Mouse (Mus musculus): ENCODE measurements around the gene Slc35a2. TPM values are rescaled to one million over a fixed set of nuclear protein-coding genes. Genes with fewer than 3 reads are reported as not detected.
A peak's percentile ranks its signal among the peaks of the same experiment; 100 is the strongest.
"Not testable (repeated sequence)": the region's sequence is repeated elsewhere in the genome, so short reads cannot be mapped to it uniquely, and the experiment has no call there.

Gene Slc35a2
- polyA plus RNA-seq, 1 experiment from 2014 or later = 12.5 TPM

DNA sequence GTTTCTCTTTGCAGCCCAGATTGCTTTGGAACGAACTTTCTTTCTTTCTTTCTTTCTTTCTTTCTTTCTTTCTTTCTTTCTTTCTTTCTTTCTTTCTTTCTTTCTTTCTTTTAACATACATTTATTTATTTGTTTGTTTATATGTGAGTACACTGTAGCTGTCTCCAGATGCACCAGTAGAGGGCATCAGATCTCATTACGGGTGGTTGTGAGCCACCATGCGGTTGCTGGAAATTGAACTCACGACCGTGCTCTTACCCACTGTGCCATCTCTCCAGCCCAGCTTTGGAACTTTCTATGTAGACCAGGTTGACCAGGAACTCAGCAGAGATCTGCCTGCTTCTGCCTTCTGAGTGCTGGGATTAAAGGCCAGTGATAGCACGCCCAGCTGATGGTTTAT lies 34.1 kb downstream of the Slc35a2 start:
- 51% methylated on average over 6 of the region's 6 CpGs for WGBS
- H3K4me1 ChIP-seq (replicated peaks; ENCODE audit: control insufficient read depth, insufficient read depth, low read length); DNase-seq (ENCODE audit: low spot score): not testable (repeated sequence)

DNA sequence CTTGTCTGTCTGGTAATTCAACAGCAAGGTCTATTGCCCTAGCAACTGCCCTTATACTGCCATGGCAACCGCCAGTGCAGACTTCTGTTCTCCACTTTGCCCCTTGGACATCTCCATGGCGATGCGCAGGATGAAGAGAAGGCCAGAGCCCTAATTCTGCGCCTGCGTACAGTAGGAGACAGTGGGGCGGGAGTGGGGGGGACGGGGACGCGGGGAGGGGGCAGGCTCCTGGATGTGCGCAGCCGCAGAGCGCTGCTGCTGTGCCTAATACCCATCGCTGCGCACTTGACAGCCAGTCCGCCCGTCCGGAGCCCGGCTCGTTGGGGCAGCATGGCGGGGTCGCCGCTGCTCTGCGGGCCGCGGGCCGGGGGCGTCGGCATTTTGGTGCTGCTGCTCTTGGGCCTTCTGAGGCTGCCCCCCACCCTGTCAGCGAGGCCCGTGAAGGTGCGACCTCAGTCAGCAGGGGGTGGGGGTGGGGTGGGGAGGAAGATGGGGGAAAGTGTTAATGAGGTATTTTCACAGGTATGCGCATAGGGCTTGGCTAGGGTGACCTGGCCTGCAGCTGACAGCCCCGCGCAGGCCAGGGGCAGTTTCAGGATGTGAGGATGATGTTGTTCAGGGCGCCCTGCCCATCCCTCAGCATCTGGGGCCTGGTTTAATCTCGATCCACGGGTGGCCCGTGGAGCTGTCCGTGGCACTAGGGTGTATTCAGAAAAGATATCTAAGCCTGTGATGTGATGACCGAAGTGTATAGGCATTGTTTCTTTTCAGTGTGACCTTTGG lies 36.0 kb downstream of the Slc35a2 start, which contains the start of gene Pcsk1n:
Pcsk1n (plus strand) TSS at position 222 of the 783 bp plus-strand sequence.
- Histone ChIP-seq H3K36me3 (ENCODE audit: control insufficient read depth, insufficient read depth, low read length) (no peaks in the 10 kb centered on the region), H3K4me2 (peak within 1 kb of the TSS; percentile 40), H3K9ac (ENCODE audit: low read depth, low read length) (no peak within 1 kb of the TSS), H3K9me3 (ENCODE audit: control insufficient read depth, low read length) (no peaks in the 10 kb centered on the region), H3K4me1 (replicated peaks; ENCODE audit: control insufficient read depth, insufficient read depth, low read length) (no peaks in the 10 kb centered on the region), H3K4me3 (ENCODE audit: low read depth, low read length) (no peak within 1 kb of the TSS), H3K27ac (ENCODE audit: low read depth, low read length) (no peak within 1 kb of the TSS), H3K27me3 (replicated peaks; ENCODE audit: control insufficient read depth, insufficient read depth, low read length) (peaks cover 62% of the 10 kb centered on the region)
- ATAC-seq (replicated peaks; ENCODE audit: low FRiP score) (no peak), DNase-seq (ENCODE audit: low spot score) (no peak)
- 11% methylated on average over 36 of the region's 40 CpGs for WGBS

More for the DNA sequence above, 34.1 kb downstream of the Slc35a2 start:
- H3K27ac ChIP-seq (ENCODE audit: low read depth, low read length); H3K9me3 ChIP-seq (ENCODE audit: control insufficient read depth, low read length); H3K9ac ChIP-seq (ENCODE audit: low read depth, low read length); H3K4me3 ChIP-seq (ENCODE audit: low read depth, low read length); H3K4me2 ChIP-seq; H3K36me3 ChIP-seq (ENCODE audit: control insufficient read depth, insufficient read depth, low read length); ATAC-seq (replicated peaks; ENCODE audit: low FRiP score): not testable (repeated sequence)
- H3K27me3 ChIP-seq (replicated peaks; ENCODE audit: control insufficient read depth, insufficient read depth, low read length) = peaks cover 44% of the 10 kb centered on the region

DNA sequence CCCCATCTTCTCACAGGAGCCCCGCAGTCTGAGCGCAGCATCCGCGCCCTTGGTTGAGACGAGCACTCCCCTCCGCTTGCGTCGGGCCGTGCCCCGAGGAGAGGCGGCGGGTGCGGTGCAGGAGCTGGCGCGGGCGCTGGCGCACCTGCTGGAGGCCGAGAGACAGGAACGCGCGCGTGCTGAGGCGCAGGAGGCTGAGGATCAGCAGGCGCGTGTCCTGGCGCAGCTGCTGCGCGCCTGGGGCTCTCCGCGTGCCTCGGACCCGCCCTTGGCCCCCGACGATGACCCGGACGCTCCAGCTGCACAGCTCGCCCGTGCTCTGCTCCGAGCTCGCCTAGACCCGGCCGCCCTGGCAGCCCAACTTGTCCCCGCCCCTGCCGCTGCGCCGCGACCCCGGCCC lies 38.2 kb downstream of the Slc35a2 start:
- ATAC-seq (replicated peaks; ENCODE audit: low FRiP score) (no peak), DNase-seq (ENCODE audit: low spot score) (no peak)
- H3K27ac ChIP-seq (ENCODE audit: low read depth, low read length) = no peak overlapping the region
- H3K9me3 ChIP-seq (ENCODE audit: control insufficient read depth, low read length) = no peaks in the 10 kb centered on the region
- peak overlapping the region; percentile 49 for H3K4me2 ChIP-seq
- H3K4me3 ChIP-seq (ENCODE audit: low read depth, low read length) = peak overlapping the region; percentile 31
- no peaks in the 10 kb centered on the region for H3K4me1 ChIP-seq (replicated peaks; ENCODE audit: control insufficient read depth, insufficient read depth, low read length)
- no peaks in the 10 kb centered on the region for H3K36me3 ChIP-seq (ENCODE audit: control insufficient read depth, insufficient read depth, low read length)
- H3K9ac ChIP-seq (ENCODE audit: low read depth, low read length) = no peak overlapping the region
- 14% methylated on average over 32 of the region's 48 CpGs for WGBS
- peaks cover 77% of the 10 kb centered on the region for H3K27me3 ChIP-seq (replicated peaks; ENCODE audit: control insufficient read depth, insufficient read depth, low read length)

DNA sequence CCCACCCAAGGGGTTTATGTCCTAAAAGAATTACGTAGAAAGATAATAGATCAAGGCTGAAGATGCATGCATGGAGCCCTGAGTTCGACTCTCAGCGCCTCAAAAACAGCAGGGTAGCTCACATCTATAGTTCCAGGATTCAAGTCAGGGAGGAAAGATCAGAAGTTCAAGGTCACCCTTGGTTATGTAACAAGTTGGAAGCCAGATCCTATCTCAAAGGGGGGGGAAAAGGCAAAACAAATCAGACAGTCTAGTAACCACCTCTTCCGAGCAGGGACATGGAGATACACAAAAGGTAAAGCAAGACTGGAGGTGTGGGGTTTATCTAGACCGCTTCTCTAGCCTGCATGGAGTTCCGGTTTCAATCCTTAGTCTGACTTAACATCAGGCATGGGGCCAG lies 42.4 kb downstream of the Slc35a2 start:
- H3K27ac ChIP-seq (ENCODE audit: low read depth, low read length) = no peak overlapping the region
- 58% methylated on average over 6 of the region's 6 CpGs for WGBS

DNA sequence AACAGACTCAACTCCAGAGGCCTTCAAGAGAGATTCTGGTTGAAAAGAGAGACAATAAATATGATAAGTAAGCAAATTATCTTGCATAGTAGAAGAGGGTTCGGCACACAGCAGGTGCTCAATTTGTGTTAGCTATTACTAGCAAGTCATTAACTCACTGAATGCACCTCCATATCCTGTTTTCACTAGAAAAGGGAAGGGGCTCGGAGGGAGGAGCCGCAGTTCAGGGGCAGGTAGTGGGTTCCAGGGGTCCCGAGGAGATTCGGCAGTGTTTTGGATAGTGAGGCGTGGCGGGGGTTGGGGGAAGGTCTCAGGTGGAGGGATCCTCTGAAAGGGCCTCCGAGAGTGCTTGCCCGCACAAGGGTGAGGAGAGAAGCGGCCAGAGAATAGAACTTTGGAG lies 43.3 kb downstream of the Slc35a2 start:
- H3K9me3 ChIP-seq (ENCODE audit: control insufficient read depth, low read length) = no peaks in the 10 kb centered on the region
- ATAC-seq (replicated peaks; ENCODE audit: low FRiP score) = no peak

More for the DNA sequence above, 42.4 kb downstream of the Slc35a2 start:
- H3K4me2 ChIP-seq = no peak overlapping the region
- peaks cover 71% of the 10 kb centered on the region for H3K27me3 ChIP-seq (replicated peaks; ENCODE audit: control insufficient read depth, insufficient read depth, low read length)
- no peaks in the 10 kb centered on the region for H3K9me3 ChIP-seq (ENCODE audit: control insufficient read depth, low read length)
- no peak overlapping the region for H3K4me3 ChIP-seq (ENCODE audit: low read depth, low read length)
- ATAC-seq (replicated peaks; ENCODE audit: low FRiP score) (no peak), DNase-seq (ENCODE audit: low spot score) (no peak)
- no peak overlapping the region for H3K9ac ChIP-seq (ENCODE audit: low read depth, low read length)
- H3K4me1 ChIP-seq (replicated peaks; ENCODE audit: control insufficient read depth, insufficient read depth, low read length) = no peaks in the 10 kb centered on the region
- H3K36me3 ChIP-seq (ENCODE audit: control insufficient read depth, insufficient read depth, low read length) = no peaks in the 10 kb centered on the region

DNA sequence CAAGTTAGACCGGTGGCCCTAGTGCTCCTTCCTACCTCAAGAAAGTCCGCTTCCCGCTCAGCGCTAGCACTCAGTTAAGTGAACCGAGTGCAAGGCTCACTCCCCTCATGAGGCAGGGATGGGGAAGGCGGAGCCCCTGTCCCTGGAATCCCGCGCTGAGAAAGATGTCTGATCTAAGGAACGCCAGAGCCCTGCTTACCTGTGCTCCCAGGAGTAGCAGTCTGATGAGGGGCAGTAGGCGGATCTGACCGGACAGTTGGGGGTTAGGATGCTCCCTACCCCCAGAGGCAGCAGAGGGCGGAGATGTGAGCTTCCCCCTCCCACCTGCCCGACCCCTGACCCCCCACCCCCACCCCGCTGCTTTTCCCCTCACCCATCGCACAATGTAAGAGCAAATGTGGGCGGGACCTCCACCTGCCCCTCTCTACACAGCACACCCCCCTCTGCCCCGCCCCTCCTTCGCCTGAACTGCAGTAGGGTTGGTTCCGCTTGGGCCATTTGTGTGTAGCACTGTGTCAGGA lies 44.5 kb downstream of the Slc35a2 start, which contains the start of gene Eras:
Eras (minus strand) TSS at position 338 of the 521 bp plus-strand sequence.
- H3K27me3 ChIP-seq (replicated peaks; ENCODE audit: control insufficient read depth, insufficient read depth, low read length) = peaks cover 50% of the 10 kb centered on the region

More for the DNA sequence above, 43.3 kb downstream of the Slc35a2 start:
- DNase-seq (ENCODE audit: low spot score) = no peak
- Histone ChIP-seq H3K27me3 (replicated peaks; ENCODE audit: control insufficient read depth, insufficient read depth, low read length) (peaks cover 62% of the 10 kb centered on the region), H3K9ac (ENCODE audit: low read depth, low read length) (no peak overlapping the region), H3K27ac (ENCODE audit: low read depth, low read length) (no peak overlapping the region), H3K4me1 (replicated peaks; ENCODE audit: control insufficient read depth, insufficient read depth, low read length) (no peaks in the 10 kb centered on the region), H3K36me3 (ENCODE audit: control insufficient read depth, insufficient read depth, low read length) (no peaks in the 10 kb centered on the region), H3K4me2 (no peak overlapping the region), H3K4me3 (ENCODE audit: low read depth, low read length) (no peak overlapping the region)
- WGBS = 24% methylated on average over 10 of the region's 10 CpGs

DNA sequence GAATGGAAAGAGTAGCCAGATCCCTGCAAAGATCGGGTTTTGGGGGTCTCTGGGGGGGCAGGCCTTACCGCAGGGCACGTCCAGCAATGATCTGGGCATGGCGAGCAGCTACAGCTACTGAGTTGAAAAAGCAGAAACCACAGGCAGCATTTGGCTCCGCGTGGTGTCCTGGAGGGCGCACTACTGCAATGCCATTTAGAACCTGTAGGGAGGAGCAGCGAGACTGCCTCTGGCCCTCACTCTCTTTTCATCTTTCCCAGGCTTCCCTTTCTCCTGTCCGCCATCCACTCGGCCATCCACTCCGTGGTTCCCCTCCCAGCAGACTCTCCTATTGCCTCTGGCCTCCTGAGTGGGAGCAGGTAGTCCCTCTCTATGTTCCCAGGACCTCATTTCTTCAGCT lies 53.0 kb downstream of the Slc35a2 start:
- ATAC-seq (replicated peaks; ENCODE audit: low FRiP score) (no peak), DNase-seq (ENCODE audit: low spot score) (no peak)
- Histone ChIP-seq H3K4me2 (no peak overlapping the region), H3K4me3 (ENCODE audit: low read depth, low read length) (no peak overlapping the region), H3K4me1 (replicated peaks; ENCODE audit: control insufficient read depth, insufficient read depth, low read length) (no peaks in the 10 kb centered on the region), H3K9me3 (ENCODE audit: control insufficient read depth, low read length) (no peaks in the 10 kb centered on the region), H3K27me3 (replicated peaks; ENCODE audit: control insufficient read depth, insufficient read depth, low read length) (no peaks in the 10 kb centered on the region), H3K9ac (ENCODE audit: low read depth, low read length) (no peak overlapping the region), H3K36me3 (ENCODE audit: control insufficient read depth, insufficient read depth, low read length) (0 out of 2 replicates have a peak, but pooled peaks cover 2% of the 10 kb centered on the region), H3K27ac (ENCODE audit: low read depth, low read length) (no peak overlapping the region)
- 41% methylated on average over 11 of the region's 11 CpGs for WGBS

More for the DNA sequence above, 44.5 kb downstream of the Slc35a2 start, which contains the start of gene Eras:
- Histone ChIP-seq H3K36me3 (ENCODE audit: control insufficient read depth, insufficient read depth, low read length) (no peaks in the 10 kb centered on the region), H3K27ac (ENCODE audit: low read depth, low read length) (no peak within 1 kb of the TSS), H3K9me3 (ENCODE audit: control insufficient read depth, low read length) (no peaks in the 10 kb centered on the region), H3K4me1 (replicated peaks; ENCODE audit: control insufficient read depth, insufficient read depth, low read length) (no peaks in the 10 kb centered on the region), H3K4me3 (ENCODE audit: low read depth, low read length) (no peak within 1 kb of the TSS), H3K9ac (ENCODE audit: low read depth, low read length) (no peak within 1 kb of the TSS), H3K4me2 (no peak within 1 kb of the TSS)
- 19% methylated on average over 17 of the region's 19 CpGs for WGBS
- no peak for DNase-seq (ENCODE audit: low spot score)
- no peak for ATAC-seq (replicated peaks; ENCODE audit: low FRiP score)

DNA sequence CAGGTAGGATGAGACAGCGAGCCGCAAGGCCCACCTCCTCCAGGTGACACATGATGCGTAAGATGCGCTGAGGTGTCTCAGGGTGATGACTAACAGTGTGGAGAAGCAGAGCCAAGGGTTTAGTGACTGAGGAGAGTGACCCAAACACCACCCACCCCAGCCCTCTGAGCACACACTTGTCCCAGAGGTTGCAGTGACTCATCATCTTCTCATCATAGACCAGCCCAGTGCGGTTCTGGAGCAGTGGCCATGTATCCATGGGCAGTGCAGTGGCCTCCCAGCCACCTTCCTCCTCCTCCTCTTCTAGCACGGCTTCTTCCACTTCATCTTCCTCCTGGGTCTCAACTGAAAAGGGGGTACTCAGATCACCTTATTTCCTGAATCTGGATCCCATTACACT lies 53.8 kb downstream of the Slc35a2 start:
- no peak for ATAC-seq (replicated peaks; ENCODE audit: low FRiP score)
- WGBS = 76% methylated on average over 6 of the region's 6 CpGs

More for the DNA sequence above, 53.8 kb downstream of the Slc35a2 start:
- Histone ChIP-seq H3K9ac (ENCODE audit: low read depth, low read length) (no peak overlapping the region), H3K4me2 (no peak overlapping the region), H3K9me3 (ENCODE audit: control insufficient read depth, low read length) (no peaks in the 10 kb centered on the region), H3K27ac (ENCODE audit: low read depth, low read length) (no peak overlapping the region), H3K4me1 (replicated peaks; ENCODE audit: control insufficient read depth, insufficient read depth, low read length) (no peaks in the 10 kb centered on the region), H3K36me3 (ENCODE audit: control insufficient read depth, insufficient read depth, low read length) (0 out of 2 replicates have a peak, but pooled peaks cover 2% of the 10 kb centered on the region), H3K4me3 (ENCODE audit: low read depth, low read length) (no peak overlapping the region), H3K27me3 (replicated peaks; ENCODE audit: control insufficient read depth, insufficient read depth, low read length) (no peaks in the 10 kb centered on the region)
- no peak for DNase-seq (ENCODE audit: low spot score)

Data from liver, embryonic 11.5 days (tissue).